Mouse (Mus musculus) CH12.LX (cell line): ENCODE data around the gene Rreb1. TPM values are rescaled to one million over a fixed set of nuclear protein-coding genes. Genes with fewer than 3 reads are reported as not detected.

Experiments
- DNase-seq: peaks from one replicate; pipeline ENCODE4 v3.0.0-alpha.2; 2013; ENCODE audit errors: extremely low read depth
- H3K27ac ChIP-seq: 2 replicates; pipeline ENCODE4 v1.5.1; 2012; ENCODE audit warnings: low read depth, mild to moderate bottlenecking, control low read depth, moderate library complexity; ENCODE audit not compliant: insufficient read depth
- H3K27me3 ChIP-seq: replicated peaks from 2 replicates; pipeline ENCODE3; 2012; ENCODE audit warnings: inconsistent platforms
- H3K36me3 ChIP-seq, 2 experiments: replicated peaks in 1 of 2; 2 replicates each; pipeline versions ENCODE3 to v1.6.1; 2012; ENCODE audit warnings: inconsistent platforms in 1 of 2, low read length in 1 of 2, mild to moderate bottlenecking in 1 of 2, mixed read lengths in 1 of 2, moderate library complexity in 1 of 2; ENCODE audit not compliant: control insufficient read depth in 1 of 2, insufficient read depth in 1 of 2
- H3K4me1 ChIP-seq, 2 experiments: 2 replicates each; pipeline ENCODE4 v1.6.1; 2012; ENCODE audit warnings: inconsistent platforms in 1 of 2, moderate library complexity in 1 of 2; ENCODE audit not compliant: insufficient read depth in 2 of 2, control insufficient read depth in 1 of 2
- H3K4me2 ChIP-seq: 2 replicates; pipeline ENCODE4 v1.6.1; 2012; ENCODE audit warnings: low read depth, mild to moderate bottlenecking, control low read depth; ENCODE audit not compliant: poor library complexity, insufficient read depth, severe bottlenecking
- H3K4me3 ChIP-seq, 3 experiments: fragments of 150-350 bp in 1 of 3; sonication (generic) in 1 of 3; replicated peaks in 1 of 3; 2 replicates each; pipeline versions ENCODE3 to v1.5.1; 2011 to 2012; ENCODE audit warnings: low read depth in 2 of 3, low read length in 2 of 3, mild to moderate bottlenecking in 2 of 3, moderate library complexity in 2 of 3, control low read depth in 1 of 3, improper control_type of control experiment in 1 of 3, inconsistent platforms in 1 of 3, mixed read lengths in 1 of 3; ENCODE audit not compliant: poor library complexity in 1 of 3
- H3K79me2 ChIP-seq: replicated peaks from 2 replicates; pipeline ENCODE4 v1.6.1; 2012; ENCODE audit warnings: mild to moderate bottlenecking, moderate library complexity; ENCODE audit not compliant: control insufficient read depth, poor library complexity, insufficient read depth, severe bottlenecking; ENCODE audit errors: extremely low read depth
- H3K9ac ChIP-seq: 2 replicates; pipeline ENCODE4 v1.6.1; 2012; ENCODE audit warnings: low read depth, mild to moderate bottlenecking, control low read depth, moderate library complexity; ENCODE audit not compliant: insufficient read depth
- H3K9me3 ChIP-seq: replicated peaks from 2 replicates; pipeline ENCODE3; 2012; ENCODE audit warnings: low read length, inconsistent platforms, mixed read lengths
- CHD2 ChIP-seq: IDR thresholded peaks from 2 replicates; pipeline ENCODE4 v1.6.1; 2011; ENCODE audit warnings: low read length, improper control_type of control experiment
- CTCF ChIP-seq, 2 experiments: IDR thresholded peaks in 1 of 2; conservative IDR thresholded peaks in 1 of 2; 2 replicates each; pipeline ENCODE4 v1.5.1; 2011 to 2012; ENCODE audit warnings: low read depth in 2 of 2, low read length in 2 of 2, improper control_type of control experiment in 1 of 2, inconsistent platforms in 1 of 2, mild to moderate bottlenecking in 1 of 2, moderate library complexity in 1 of 2
- ELF1 ChIP-seq: IDR thresholded peaks from 2 replicates; pipeline ENCODE4 v1.6.1; 2014; ENCODE audit warnings: low read depth, mild to moderate bottlenecking, inconsistent platforms, low read length, improper control_type of control experiment
- EP300 ChIP-seq: IDR thresholded peaks from 2 replicates; pipeline ENCODE4 v1.6.1; 2011; ENCODE audit warnings: low read length, improper control_type of control experiment
- ETS1 ChIP-seq: conservative IDR thresholded peaks from 2 replicates; pipeline ENCODE4 v1.6.1; 2012; ENCODE audit warnings: low read depth, mild to moderate bottlenecking, inconsistent platforms, low read length, improper control_type of control experiment, moderate library complexity
- GABPA ChIP-seq: IDR thresholded peaks from 2 replicates; pipeline ENCODE4 v1.6.1; 2012; ENCODE audit warnings: low read depth, low read length, improper control_type of control experiment, inconsistent platforms; ENCODE audit not compliant: insufficient replicate concordance
- HCFC1 ChIP-seq: IDR thresholded peaks from 2 replicates; pipeline ENCODE4 v1.6.1; 2012; ENCODE audit warnings: low read depth, mild to moderate bottlenecking, inconsistent platforms, low read length, improper control_type of control experiment
- IRF4 ChIP-seq: IDR thresholded peaks from 2 replicates; pipeline ENCODE4 v1.6.1; 2014; ENCODE audit warnings: low read depth, mild to moderate bottlenecking, inconsistent platforms, low read length, improper control_type of control experiment
- JUND ChIP-seq: conservative IDR thresholded peaks from 2 replicates; pipeline ENCODE4 v1.6.1; 2011; ENCODE audit warnings: low read depth, low read length, improper control_type of control experiment
- KAT2A ChIP-seq: IDR thresholded peaks from 2 replicates; pipeline ENCODE4 v1.6.1; 2012; ENCODE audit warnings: low read length, improper control_type of control experiment, inconsistent platforms; ENCODE audit not compliant: insufficient replicate concordance
- MAFK ChIP-seq: IDR thresholded peaks from 2 replicates; pipeline ENCODE4 v1.6.1; 2011; ENCODE audit warnings: low read length, improper control_type of control experiment; ENCODE audit not compliant: insufficient replicate concordance
- MAZ ChIP-seq: IDR thresholded peaks from 2 replicates; pipeline ENCODE4 v1.6.1; 2012; ENCODE audit warnings: low read depth, mild to moderate bottlenecking, inconsistent platforms, low read length, improper control_type of control experiment, moderate library complexity
- MEF2A ChIP-seq: IDR thresholded peaks from 2 replicates; pipeline ENCODE4 v1.6.1; 2014; ENCODE audit warnings: low read depth, mild to moderate bottlenecking, inconsistent platforms, low read length, improper control_type of control experiment, borderline replicate concordance
- MXI1 ChIP-seq: IDR thresholded peaks from 2 replicates; pipeline ENCODE4 v1.6.1; 2011; ENCODE audit warnings: mild to moderate bottlenecking, low read depth, low read length, improper control_type of control experiment
- MYC ChIP-seq: IDR thresholded peaks from 2 replicates; pipeline ENCODE4 v1.6.1; 2011; ENCODE audit warnings: low read depth, mild to moderate bottlenecking, improper control_type of control experiment, low read length
- NRF1 ChIP-seq: IDR thresholded peaks from 2 replicates; pipeline ENCODE4 v1.6.1; 2014; ENCODE audit warnings: low read depth, mild to moderate bottlenecking, inconsistent platforms, low read length, improper control_type of control experiment, moderate library complexity
- POLR2A ChIP-seq: IDR thresholded peaks from 2 replicates; pipeline ENCODE4 v1.6.1; 2011; ENCODE audit warnings: low read depth, mild to moderate bottlenecking, improper control_type of control experiment, low read length
- POLR2AphosphoS2 ChIP-seq: IDR thresholded peaks from 2 replicates; pipeline ENCODE4 v1.6.1; 2011; ENCODE audit warnings: low read depth, low read length, improper control_type of control experiment
- RAD21 ChIP-seq: IDR thresholded peaks from 2 replicates; pipeline ENCODE4 v1.6.1; 2011; ENCODE audit warnings: low read depth, mild to moderate bottlenecking, low read length, improper control_type of control experiment, moderate library complexity
- SIN3A ChIP-seq: IDR thresholded peaks from 2 replicates; pipeline ENCODE4 v1.6.1; 2012; ENCODE audit warnings: low read length, improper control_type of control experiment, inconsistent platforms
- SMC3 ChIP-seq: IDR thresholded peaks from 2 replicates; pipeline ENCODE4 v1.6.1; 2011; ENCODE audit warnings: low read depth, low read length, improper control_type of control experiment
- TCF12 ChIP-seq: IDR thresholded peaks from 2 replicates; pipeline ENCODE4 v1.6.1; 2014; ENCODE audit warnings: low read depth, mild to moderate bottlenecking, inconsistent platforms, low read length, improper control_type of control experiment
- UBTF ChIP-seq: IDR thresholded peaks from 2 replicates; pipeline ENCODE4 v1.6.1; 2012; ENCODE audit warnings: low read depth, mild to moderate bottlenecking, inconsistent platforms, low read length, improper control_type of control experiment, moderate library complexity
- USF1 ChIP-seq: IDR thresholded peaks from 2 replicates; pipeline ENCODE4 v1.6.1; 2014; ENCODE audit warnings: low read depth, mild to moderate bottlenecking, inconsistent platforms, low read length, improper control_type of control experiment
- ZMIZ1 ChIP-seq: IDR thresholded peaks from 2 replicates; pipeline ENCODE4 v1.6.1; 2012; ENCODE audit warnings: low read depth, mild to moderate bottlenecking, inconsistent platforms, low read length, improper control_type of control experiment
- ZNF384 ChIP-seq: IDR thresholded peaks from 2 replicates; pipeline ENCODE4 v1.6.1; 2012; ENCODE audit warnings: low read depth, low read length, improper control_type of control experiment, inconsistent platforms
- dilution Hi-C: fragments of 300-500 bp; cut with MboI; formaldehyde crosslinking; loops from 2 replicates; pipeline ENCODE4 v1.14.3; 2020; ENCODE audit warnings: low sequenced_read_pairs; ENCODE audit not compliant: extremely low pct_unique_long_range_greater_than_20kb, extremely low pct_ligation_motif_present
- in situ Hi-C: fragments of 300-500 bp; cut with MboI; formaldehyde crosslinking; loops from 3 replicates; pipeline ENCODE4 v1.14.3; 2019; ENCODE audit warnings: low sequenced_read_pairs, low pct_ligation_motif_present, low pct_unique_long_range_greater_than_20kb, mixed read lengths
- polyA plus RNA-seq: library from polyadenylated mRNA; unstranded; fragments of >175 nt; gene quantifications from 2 replicates; pipeline ENCODE4 v1.2.1, GENCODE M21; 2012; ENCODE audit warnings: low read depth; ENCODE audit not compliant: insufficient read length
- total RNA-seq, 2 experiments: library from RNA; depleted of rRNA; stranded (reverse); fragments of 300-350 nt in 1 of 2; fragments of >200 nt in 1 of 2; gene quantifications; 2 replicates each; pipeline ENCODE4 v1.2.3; 2012 to 2014

Rreb1 gene
- total and polyA plus RNA-seq, 3 experiments = 1.0 to 10.2 (median 5.3) TPM

DNA sequence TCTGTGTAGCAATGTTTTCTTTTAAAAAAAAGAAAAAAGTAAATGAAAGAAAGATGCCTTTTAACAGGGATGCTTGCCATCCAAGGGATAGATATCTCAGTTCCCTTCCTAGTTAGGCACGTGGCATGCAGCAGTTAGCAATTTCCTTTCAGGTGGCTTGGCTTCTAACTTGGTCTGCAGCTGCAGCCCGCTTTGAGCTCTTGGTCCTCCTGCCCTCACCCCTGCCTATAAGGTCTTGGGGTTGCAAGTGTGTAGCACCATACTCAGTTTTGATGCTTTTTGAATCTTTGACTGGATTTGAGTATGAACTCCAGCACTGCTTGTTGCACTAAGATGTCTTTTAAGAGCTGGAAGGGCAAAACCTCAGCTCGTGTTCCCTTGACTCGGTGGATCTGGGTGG, 144.9 kb downstream of the Rreb1 start:
- DNase-seq = no peak
- Histone ChIP-seq H3K4me3 (no peak overlapping the region), H3K9me3 (no peaks in the 10 kb centered on the region), H3K4me1 (peaks cover 0 to 10% of the 10 kb centered on the region in 2 experiments; a peak in 1 of 4 replicates), H3K4me2 (no peak overlapping the region), H3K9ac (no peak overlapping the region), H3K36me3 (peaks cover 52 to 96% of the 10 kb centered on the region in 2 experiments)
- dilution Hi-C loops = no loop called here
- in situ Hi-C loops = no loop called here
- TF ChIP-seq SIN3A (no peak), NRF1 (no peak), UBTF (no peak), CHD2 (no peak), USF1 (no peak), MAZ (no peak), ZNF384 (no peak), GABPA (no peak), CTCF (conservative IDR thresholded peaks at IDR 0.05 in 1 of 2, IDR thresholded peaks at IDR 0.05 in 1 of 2; ENCODE audit: low read depth in 2 of 2, low read length in 2 of 2) (no peak), MYC (no peak), ZMIZ1 (no peak), POLR2AphosphoS2 (no peak), ETS1 (no peak), POLR2A (no peak), KAT2A (no peak), MAFK (no peak), ELF1 (no peak), MEF2A (no peak), JUND (no peak)
- TF ChIP-seq, all 38 proteins: peak for 0
- Histone ChIP-seq H3K27ac (no peak overlapping the region), H3K79me2 (no peaks in the 10 kb centered on the region), H3K27me3 (no peaks in the 10 kb centered on the region)

DNA sequence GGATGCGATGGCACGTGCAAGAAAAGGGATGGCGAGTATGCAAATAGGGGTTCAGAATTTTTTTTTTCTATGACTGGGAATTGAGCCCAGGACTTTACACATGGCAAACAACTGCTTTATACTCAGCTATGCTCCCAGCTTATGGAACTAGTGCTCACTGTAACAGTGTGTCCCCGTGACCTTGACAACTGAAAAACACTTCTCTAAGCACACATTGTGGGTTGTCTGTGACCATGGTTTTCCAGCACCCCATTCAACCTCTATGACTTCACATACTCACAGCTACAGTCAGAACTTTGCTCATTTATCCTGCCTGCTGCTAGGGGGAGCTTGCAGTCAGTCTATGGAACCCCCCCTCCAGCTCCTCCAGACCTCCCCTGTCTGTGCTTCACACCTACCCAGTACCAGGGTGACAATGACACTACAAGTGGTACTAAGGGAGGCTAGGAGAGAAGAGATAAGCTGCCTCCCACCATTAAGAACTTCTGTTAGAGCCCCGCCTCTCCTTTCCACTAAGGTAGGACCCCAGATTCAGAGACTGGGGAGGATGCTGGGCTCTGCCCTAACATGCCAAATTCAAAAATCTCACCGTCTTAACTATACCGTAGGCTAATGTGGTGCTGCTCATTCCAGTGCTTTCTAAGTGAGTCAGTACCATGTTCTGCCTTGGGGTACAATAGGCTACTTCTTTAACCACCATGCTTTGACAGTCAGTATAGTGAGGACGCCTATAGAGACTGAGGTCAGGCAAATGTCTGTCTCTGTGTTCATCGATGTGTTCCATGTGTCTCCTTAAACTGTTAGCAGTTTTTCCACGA, 145.7 kb downstream of the Rreb1 start:
- Histone ChIP-seq H3K4me2 (no peak overlapping the region), H3K9me3 (no peaks in the 10 kb centered on the region), H3K9ac (no peak overlapping the region), H3K27me3 (no peaks in the 10 kb centered on the region), H3K36me3 (peaks cover 46 to 96% of the 10 kb centered on the region in 2 experiments), H3K79me2 (no peaks in the 10 kb centered on the region), H3K27ac (no peak overlapping the region), H3K4me1 (peaks cover 0 to 10% of the 10 kb centered on the region in 2 experiments; a peak in 1 of 4 replicates), H3K4me3 (no peak overlapping the region)
- TF ChIP-seq MXI1 = no peak
- no peak for TF ChIP-seq SIN3A
- TF ChIP-seq RAD21 = no peak
- no peak for TF ChIP-seq TCF12
- no peak for TF ChIP-seq UBTF
- no peak for TF ChIP-seq POLR2A
- no peak for TF ChIP-seq CHD2
- no peak for TF ChIP-seq EP300
- TF ChIP-seq SMC3 = no peak
- TF ChIP-seq HCFC1 = no peak
- TF ChIP-seq IRF4 = no peak
- no peak for DNase-seq
- dilution Hi-C loops (no loop called here), in situ Hi-C loops (no loop called here)
